Mouse (Mus musculus) bone marrow, adult 2 months (tissue): Measurements from ENCODE around the gene Trim61. TPM values are rescaled to one million over a fixed set of nuclear protein-coding genes. Genes with fewer than 3 reads are reported as not detected.
"Not testable (repeated sequence)": the region's sequence is repeated elsewhere in the genome, so short reads cannot be mapped to it uniquely, and the experiment has no call there.

Experiments
- H3K27ac ChIP-seq: fragments of 200-500 bp; 2 replicates; pipeline ENCODE4 v1.5.1; 2012; ENCODE audit warnings: low read depth, mild to moderate bottlenecking, control low read depth, inconsistent platforms, low read length; ENCODE audit not compliant: control insufficient read depth, poor library complexity, insufficient read depth
- H3K4me1 ChIP-seq: fragments of 200-500 bp; 2 replicates; pipeline ENCODE4 v1.6.1; 2011; ENCODE audit warnings: low read length; ENCODE audit not compliant: control insufficient read depth, insufficient read depth
- H3K4me3 ChIP-seq: fragments of 200-500 bp; replicated peaks from 2 replicates; pipeline ENCODE3; 2011; ENCODE audit warnings: mild to moderate bottlenecking, low read depth, low read length, control low read depth; ENCODE audit not compliant: control insufficient read depth
- CTCF ChIP-seq: fragments of 200-500 bp; IDR thresholded peaks from 2 replicates; pipeline ENCODE4 v1.5.1; 2011; ENCODE audit warnings: low read length, control low read depth; ENCODE audit not compliant: control insufficient read depth, insufficient read depth
- POLR2A ChIP-seq: fragments of 200-500 bp; IDR thresholded peaks from 2 replicates; pipeline ENCODE4 v1.6.1; 2011; ENCODE audit warnings: low read depth, mild to moderate bottlenecking, control low read depth, low read length, borderline replicate concordance; ENCODE audit not compliant: control insufficient read depth
- WGBS: fragments of 180-500 bp; shearing (Covaris S2); methylation state at CpG from one replicate; pipeline ENCODE4 v1.1.7; 2018; 5-methylcytosine and 5-hydroxymethylcytosine counted together
- polyA plus RNA-seq: library from polyadenylated mRNA; stranded (reverse); fragments of >200 nt; gene quantifications from 2 replicates; pipeline ENCODE4 v1.2.4, GENCODE M21; 2011; ENCODE audit warnings: low replicate concordance; ENCODE audit not compliant: missing spikeins, insufficient read depth, insufficient read length

Gene Trim61
- polyA plus RNA-seq, 1 experiment: not detected

- Histone ChIP-seq H3K27ac (no peak overlapping the region), H3K4me3 (no peak overlapping the region), H3K4me1 (no peaks in the 10 kb centered on the region)
- 75% methylated on average over 4 of the region's 4 CpGs for WGBS
- TF ChIP-seq CTCF (no peak), POLR2A (no peak)
These were observed 12.6 kb upstream of the Trim61 start for GRCm38 (mm10) chr8:65030735-65031485.

GRCm38 (mm10) chr8:65029776-65030175 lies 11.5 kb upstream of the Trim61 start:
- no peaks in the 10 kb centered on the region for H3K4me1 ChIP-seq
- no peak overlapping the region for H3K27ac ChIP-seq
- WGBS: 76% methylated on average over 4 of the region's 4 CpGs
- TF ChIP-seq POLR2A (no peak), CTCF (no peak)
- no peak overlapping the region for H3K4me3 ChIP-seq

GRCm38 (mm10) chr8:65028959-65029686 lies 10.8 kb upstream of the Trim61 start:
- no peak overlapping the region for H3K4me3 ChIP-seq
- no peaks in the 10 kb centered on the region for H3K4me1 ChIP-seq
- no peak overlapping the region for H3K27ac ChIP-seq
- TF ChIP-seq POLR2A (no peak), CTCF (no peak)
- 78% methylated on average over 12 of the region's 12 CpGs for WGBS

- TF ChIP-seq CTCF (no peak), POLR2A (no peak)
- 45% methylated on average over 8 of the region's 8 CpGs for WGBS
- H3K27ac ChIP-seq: no peak overlapping the region
- no peaks in the 10 kb centered on the region for H3K4me1 ChIP-seq
- H3K4me3 ChIP-seq: no peak overlapping the region
These were observed 4.2 kb upstream of the Trim61 start for GRCm38 (mm10) chr8:65022485-65022884.

- not testable (repeated sequence) for H3K4me3 ChIP-seq, H3K27ac ChIP-seq, H3K4me1 ChIP-seq
- WGBS: 79% methylated on average over 6 of the region's 6 CpGs
These were observed 10.7 kb downstream of the Trim61 start for GRCm38 (mm10) chr8:65007616-65008015.

- no peak overlapping the region for H3K4me3 ChIP-seq
- H3K4me1 ChIP-seq: no peaks in the 10 kb centered on the region
- H3K27ac ChIP-seq: no peak overlapping the region
- 73% methylated on average over 4 of the region's 4 CpGs for WGBS
- TF ChIP-seq POLR2A (no peak), CTCF (no peak)
These were observed 19.4 kb downstream of the Trim61 start for GRCm38 (mm10) chr8:64998806-64999365.

GRCm38 (mm10) chr8:64987731-64988130 lies 30.6 kb downstream of the Trim61 start, which contains the start of gene Trim75:
Trim75 (minus strand) TSS chr8:64987831.
- TF ChIP-seq POLR2A (no peak), CTCF (no peak)
- Histone ChIP-seq H3K4me1 (no peaks in the 10 kb centered on the region), H3K27ac (no peak within 1 kb of the TSS), H3K4me3 (no peak within 1 kb of the TSS)
- WGBS: 83% methylated on average over 4 of the region's 4 CpGs

GRCm38 (mm10) chr8:64983150-64983897 lies 35.0 kb downstream of the Trim61 start:
- WGBS: 69% methylated on average over 20 of the region's 20 CpGs
- Histone ChIP-seq H3K27ac (no peak overlapping the region), H3K4me1 (no peaks in the 10 kb centered on the region), H3K4me3 (no peak overlapping the region)
- no peak for TF ChIP-seq CTCF
- TF ChIP-seq POLR2A: no peak

Other genes starting within 250 kb of the Trim61 start
- 1.8 and 6.2 TPM in 2 replicates for gene Klhl2, start 168.5 kb downstream of the Trim61 start, polyA plus RNA-seq
- 3.8 and 27.7 TPM in 2 replicates for gene Tmem192, start 71.3 kb downstream of the Trim61 start, polyA plus RNA-seq
- not detected in 2 replicates for gene Trim75, start 30.7 kb downstream of the Trim61 start, polyA plus RNA-seq
- not detected in 2 replicates for gene Trim60, start 61 bp upstream of the Trim61 start, polyA plus RNA-seq
- 13.4 TPM in 1 of 2 replicates, not detected in the other for gene Apela, start 18.8 kb upstream of the Trim61 start, polyA plus RNA-seq
- not detected in 2 replicates for gene Gm10663, start 56.5 kb upstream of the Trim61 start, polyA plus RNA-seq
- gene BC030870, start 111.0 kb upstream of the Trim61 start, polyA plus RNA-seq: not detected in 2 replicates